Mouse (Mus musculus): ENCODE results near the gene Sall2. TPM values are rescaled to one million over a fixed set of nuclear protein-coding genes. Genes with fewer than 3 reads are reported as not detected.
A peak's percentile ranks its signal among the peaks of the same experiment; 100 is the strongest.
"Not testable (repeated sequence)": the region's sequence is repeated elsewhere in the genome, so short reads cannot be mapped to it uniquely, and the experiment has no call there.

The Sall2 gene
- total RNA-seq, 2 experiments from 2014 or later, result 31.9 to 33.0 TPM

DNA sequence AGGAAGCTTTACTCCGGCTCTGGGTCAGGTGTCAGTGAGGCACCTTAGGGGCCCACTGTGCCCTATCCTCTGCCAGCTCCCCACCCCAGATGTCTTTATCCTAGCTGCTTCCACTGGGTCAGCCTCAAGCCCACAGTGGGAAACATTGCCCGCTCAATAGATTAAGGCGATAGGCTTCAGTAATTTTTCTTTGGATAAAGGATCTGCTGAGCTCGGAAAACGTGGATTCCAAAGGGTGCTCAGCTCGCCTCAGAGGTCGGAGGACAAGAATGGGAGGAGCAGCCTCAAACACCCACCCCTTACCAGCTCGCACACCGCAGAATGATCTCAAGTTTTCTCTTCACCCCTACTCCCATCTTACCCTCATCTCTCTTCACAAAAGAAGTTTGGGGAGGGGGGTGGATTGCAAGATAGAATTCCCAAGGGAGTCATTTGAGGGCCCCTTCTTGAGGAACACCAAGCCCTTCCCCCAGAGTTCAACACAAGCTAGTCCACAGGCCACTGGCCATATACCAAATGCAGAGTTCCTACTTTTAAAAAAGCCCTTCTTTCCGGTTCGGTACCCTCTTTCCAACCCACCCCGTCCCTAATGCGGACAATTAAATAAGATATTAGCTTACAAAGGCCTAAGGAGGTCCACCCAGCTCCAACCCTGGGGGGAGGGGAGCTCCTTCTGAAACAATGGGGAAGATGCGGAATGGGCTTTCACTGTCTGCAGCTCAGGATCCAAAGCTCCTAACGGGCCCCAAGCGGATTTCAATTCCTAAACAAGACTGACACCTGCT lies 11.9 kb downstream of the Sall2 start:
- no peak for TF ChIP-seq CTCF (IDR thresholded peaks at IDR 0.05)
- intact Hi-C loops (cut with DNase I), result loop anchor here (10.0 kb wide), 1 partner anchor 292 kb away; the partner anchor contains the start of gene Zfp219

DNA sequence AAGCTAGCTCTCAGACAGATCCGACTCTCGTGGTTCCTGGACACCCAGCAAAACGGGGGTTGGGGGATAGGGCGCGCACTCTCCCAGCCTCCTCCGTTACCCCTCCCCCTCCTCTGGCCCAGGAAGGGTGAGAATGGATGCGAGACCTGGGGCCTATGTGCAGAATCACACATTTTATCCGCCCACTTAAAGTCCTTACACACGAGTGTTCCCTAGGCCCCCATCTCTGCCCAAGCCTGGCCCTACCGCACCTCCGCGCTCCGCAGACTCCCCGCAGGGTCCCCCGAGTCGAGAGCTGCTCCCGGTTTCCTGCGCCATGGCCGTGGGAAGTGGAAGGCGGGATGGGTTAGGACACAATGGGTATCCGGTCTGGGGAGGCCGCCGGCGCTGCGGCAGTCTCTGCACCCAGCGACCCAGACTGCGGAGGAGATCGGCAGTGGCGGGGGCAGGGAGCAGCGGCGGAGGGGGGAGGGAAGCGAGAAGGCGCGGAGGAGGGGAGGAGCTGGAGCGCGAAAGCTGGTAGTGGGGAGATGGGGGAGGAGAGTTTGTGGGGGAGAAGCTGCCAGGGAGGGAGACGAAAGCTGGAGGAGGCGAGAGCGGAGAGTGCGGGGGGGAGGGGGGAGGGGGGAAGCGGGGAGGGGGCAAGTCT lies 12.6 kb downstream of the Sall2 start:
- peak; percentile 77 to 80 for DNase-seq (ENCODE audit: extremely low spot score in 1 of 2, low spot score in 2 of 2)
- Histone ChIP-seq H3K27ac (peak overlapping the region; percentile 93), H3K4me3 (peak overlapping the region; percentile 83)
- intact Hi-C loops (cut with DNase I), result loop anchor here (10.0 kb wide), 1 partner anchor 291 kb away; the partner anchor contains the start of gene Zfp219
- TF ChIP-seq CTCF (IDR thresholded peaks at IDR 0.05), result no peak

More for the DNA sequence above, 11.9 kb downstream of the Sall2 start:
- Histone ChIP-seq H3K4me3 (peak overlapping the region; percentile 83), H3K27ac (peak overlapping the region; percentile 93)
- DNase-seq (ENCODE audit: extremely low spot score in 1 of 2, low spot score in 2 of 2), result no peak

DNA sequence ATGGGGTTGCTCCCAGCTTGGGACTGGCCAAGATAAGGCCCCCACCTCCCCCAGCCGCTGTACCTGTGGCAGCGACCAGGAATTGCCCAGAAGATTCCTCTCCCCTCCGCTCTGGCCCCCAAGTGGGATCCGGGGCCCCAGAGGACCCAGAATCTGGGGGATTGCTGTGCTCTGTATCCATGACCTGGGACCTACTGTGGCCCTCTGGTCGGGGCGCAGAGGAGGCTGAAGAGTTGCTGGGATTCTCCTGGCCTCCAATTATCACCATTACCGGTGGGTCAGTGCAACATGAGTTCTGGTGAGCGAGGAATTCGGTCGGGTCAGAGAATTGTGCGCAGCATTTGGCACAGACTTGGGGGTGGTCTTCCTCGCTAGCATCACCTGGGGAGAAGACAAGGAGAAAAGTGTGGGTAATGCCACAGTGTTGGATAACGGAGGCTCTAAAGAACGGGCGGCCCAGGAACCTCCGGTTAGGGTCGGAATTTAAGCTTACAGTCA lies 13.2 kb downstream of the Sall2 start:
- peak overlapping the region; percentile 83 for H3K4me3 ChIP-seq
- DNase-seq (ENCODE audit: extremely low spot score in 1 of 2, low spot score in 2 of 2), result no peak
- TF ChIP-seq CTCF (IDR thresholded peaks at IDR 0.05), result no peak
- intact Hi-C loops (cut with DNase I), result loop anchor here (10.0 kb wide), 1 partner anchor 291 kb away; the partner anchor contains the start of gene Zfp219
- H3K27ac ChIP-seq, result peak overlapping the region; percentile 93

DNA sequence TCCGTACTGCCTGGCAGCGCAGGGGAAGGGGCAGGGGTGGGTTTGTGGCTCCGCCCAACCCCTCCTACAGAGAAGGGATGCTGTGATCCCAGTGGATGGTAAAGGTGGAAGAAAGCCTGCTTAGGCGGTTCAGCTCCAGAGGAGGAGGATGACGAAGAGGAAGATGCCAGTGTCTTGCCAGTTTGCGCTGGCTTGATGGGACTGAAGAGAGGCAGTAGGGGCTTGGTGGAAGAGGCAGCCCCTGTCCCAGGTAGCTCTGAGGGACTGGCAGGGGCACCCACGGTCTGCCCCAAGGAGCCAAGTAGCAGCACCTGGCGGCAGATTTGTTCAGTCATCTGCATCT lies 13.8 kb downstream of the Sall2 start:
- no peak for TF ChIP-seq CTCF (IDR thresholded peaks at IDR 0.05)
- H3K27ac ChIP-seq, result no peak overlapping the region
- intact Hi-C loops (cut with DNase I), result loop anchor here (10.0 kb wide), 1 partner anchor 290 kb away; the partner anchor contains the start of gene Zfp219
- DNase-seq (ENCODE audit: extremely low spot score in 1 of 2, low spot score in 2 of 2), result no peak
- H3K4me3 ChIP-seq, result no peak overlapping the region; the same call in 1 of the 2 replicates

DNA sequence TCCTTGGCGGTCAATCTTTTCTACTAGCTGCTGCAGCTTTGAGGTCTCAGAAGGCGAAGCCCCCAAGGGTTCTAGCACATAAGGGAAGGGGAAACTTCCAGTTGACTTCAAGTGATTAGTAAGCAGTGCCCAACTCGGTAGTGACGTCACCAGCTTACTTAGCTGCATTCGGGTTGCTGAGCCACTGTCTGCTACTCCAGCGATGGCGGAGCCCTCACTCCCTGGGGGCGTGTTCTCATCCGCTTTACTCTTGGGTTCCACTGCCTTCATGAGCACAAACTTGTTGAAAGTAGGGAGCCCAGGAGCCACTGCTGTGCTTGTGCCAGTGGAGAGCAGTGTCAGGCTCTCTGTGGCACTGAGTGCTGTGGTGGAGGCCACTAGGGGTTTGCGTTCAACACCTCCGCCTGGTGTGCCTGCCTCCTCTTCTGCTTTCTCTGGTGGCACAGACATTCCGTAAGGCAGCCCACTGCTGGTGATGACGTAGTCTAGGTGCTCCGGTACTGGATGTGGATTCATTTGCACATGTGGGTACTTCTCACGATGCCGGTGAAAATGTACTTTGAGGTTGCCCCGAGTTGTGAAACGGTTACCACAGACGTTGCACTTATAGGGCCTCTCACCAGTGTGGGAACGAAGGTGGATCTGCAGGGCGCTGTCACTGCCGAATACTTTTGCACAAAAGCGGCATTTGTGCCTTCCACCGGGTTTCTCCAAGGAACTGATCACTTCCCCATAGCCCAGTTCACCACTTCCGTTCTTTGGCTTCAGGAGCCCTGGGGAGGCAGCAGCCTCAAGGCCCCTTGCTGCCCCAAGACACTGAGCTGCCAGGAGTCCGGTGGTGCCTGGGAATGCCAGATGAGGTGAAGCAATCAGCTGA lies 14.4 kb downstream of the Sall2 start:
- no peak for TF ChIP-seq CTCF (IDR thresholded peaks at IDR 0.05)
- intact Hi-C loops (cut with DNase I), result loop anchor here (10.0 kb wide), 1 partner anchor 289 kb away; the partner anchor contains the start of gene Zfp219
- Histone ChIP-seq H3K27ac (no peak overlapping the region), H3K4me3 (no peak overlapping the region; the same call in 1 of the 2 replicates)
- DNase-seq (ENCODE audit: extremely low spot score in 1 of 2, low spot score in 2 of 2), result no peak

DNA sequence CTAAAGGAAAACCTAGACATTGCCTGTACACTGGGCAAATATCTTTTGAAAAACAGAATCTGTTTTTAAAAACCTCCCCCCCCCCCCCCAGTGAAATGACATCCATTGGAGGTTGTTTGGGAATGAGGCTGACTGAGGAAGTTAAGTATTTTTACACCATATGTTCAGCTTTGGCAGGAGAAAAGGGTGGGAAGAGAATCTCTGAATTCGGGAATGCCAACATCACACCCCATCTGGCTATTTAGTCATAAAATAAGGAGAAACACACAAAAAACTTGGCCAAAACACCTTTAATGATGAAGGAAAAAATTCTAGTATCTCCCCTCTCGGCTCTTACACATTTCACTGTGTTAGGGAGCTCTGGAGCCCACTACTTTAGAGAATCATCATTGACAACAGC lies 17.7 kb downstream of the Sall2 start:
- no peak for DNase-seq (ENCODE audit: extremely low spot score in 1 of 2, low spot score in 2 of 2)
- Histone ChIP-seq H3K4me3 (no peak overlapping the region), H3K27ac (no peak overlapping the region)
- TF ChIP-seq CTCF (IDR thresholded peaks at IDR 0.05), result no peak
- intact Hi-C loops (cut with DNase I), result loop anchor here (10.0 kb wide), 1 partner anchor 286 kb away; the partner anchor contains the start of gene Zfp219

DNA sequence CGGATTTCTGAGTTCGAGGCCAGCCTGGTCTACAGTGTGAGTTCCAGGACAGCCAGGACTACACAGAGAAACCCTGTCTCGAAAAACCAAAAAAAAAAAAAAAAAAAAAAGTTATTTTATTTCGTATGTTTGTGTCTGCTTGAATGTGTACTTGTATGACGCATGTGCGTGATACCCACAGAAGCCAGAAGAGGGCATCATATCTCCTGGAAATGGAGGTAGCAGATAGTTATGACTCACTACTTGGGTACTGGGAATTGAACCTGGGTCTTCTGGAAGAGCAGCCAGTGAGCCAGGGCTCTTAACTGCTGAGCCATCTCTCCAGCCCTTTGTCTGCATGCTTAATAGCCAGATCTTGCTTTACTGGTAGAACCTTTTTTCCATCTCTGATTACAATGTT lies 18.2 kb downstream of the Sall2 start:
- DNase-seq (ENCODE audit: extremely low spot score in 1 of 2, low spot score in 2 of 2); H3K27ac ChIP-seq; H3K4me3 ChIP-seq: not testable (repeated sequence)
- intact Hi-C loops (cut with DNase I), result loop anchor here (10.0 kb wide), 1 partner anchor 286 kb away; the partner anchor contains the start of gene Zfp219
- TF ChIP-seq CTCF (IDR thresholded peaks at IDR 0.05), result peak; percentile 17

DNA sequence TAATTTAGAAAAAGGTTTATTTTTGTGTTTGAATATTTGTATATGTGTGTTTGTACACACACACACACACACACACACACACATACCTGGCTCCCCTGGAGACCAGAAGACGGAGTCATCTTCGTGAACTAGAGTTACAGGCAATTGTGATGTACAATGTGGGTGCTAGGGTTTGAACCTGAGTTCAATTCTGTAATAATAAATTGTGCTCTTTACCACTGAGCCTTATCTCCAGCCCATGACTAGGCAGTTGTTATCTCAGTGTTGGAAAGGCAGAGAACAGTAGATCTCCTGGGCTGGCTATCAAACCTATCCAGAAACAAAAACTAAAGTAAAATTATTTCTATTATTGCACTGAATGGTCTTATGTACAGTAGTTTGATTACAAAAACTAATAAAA lies 22.5 kb downstream of the Sall2 start:
- DNase-seq (ENCODE audit: extremely low spot score in 1 of 2, low spot score in 2 of 2), result no peak
- intact Hi-C loops (cut with DNase I), result loop anchor here (10.0 kb wide), 2 partner anchors 201 to 421 kb away; partner anchors contain the start of genes Hnrnpc and Mettl17
- Histone ChIP-seq H3K4me3 (no peak overlapping the region), H3K27ac (no peak overlapping the region)
- TF ChIP-seq CTCF (IDR thresholded peaks at IDR 0.05), result no peak

DNA sequence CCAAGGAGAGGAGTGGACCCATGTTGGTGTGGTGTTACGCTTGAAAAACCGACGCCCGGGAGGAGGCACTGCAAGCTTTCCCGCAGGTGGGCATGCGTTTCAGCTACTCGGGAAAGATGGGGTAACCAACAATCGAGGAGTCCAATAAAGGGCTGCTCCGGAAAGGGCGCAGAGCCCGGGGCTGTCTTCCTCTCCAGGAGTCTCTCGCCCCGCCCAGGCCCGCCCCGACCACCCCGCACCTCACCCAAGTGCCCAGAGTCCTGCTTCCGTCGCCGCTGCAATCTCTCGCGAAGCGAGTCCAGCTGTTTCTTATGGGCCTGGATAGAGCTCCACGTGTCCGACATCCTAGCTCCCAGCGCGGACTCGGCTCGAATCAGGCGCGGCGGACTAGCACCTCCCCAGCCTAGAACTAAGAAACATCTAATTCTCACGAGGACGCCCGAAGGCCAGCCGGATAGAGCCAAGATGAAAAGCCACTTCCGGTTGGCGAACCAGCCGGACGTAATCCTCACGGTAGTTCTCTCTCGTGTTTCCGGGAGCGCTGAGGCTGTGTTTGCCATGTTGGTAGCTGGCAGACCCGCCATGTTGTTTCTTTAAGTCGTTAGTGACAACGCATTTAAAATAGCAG lies 23.8 kb downstream of the Sall2 start, which contains the start of gene Mettl3:
TSS of gene Mettl3 (minus strand) at position 485 of the 628 bp plus-strand sequence.
- intact Hi-C loops (cut with DNase I), result loop anchor here (1.0 to 10.0 kb wide), 4 partner anchors 25 to 420 kb away; partner anchors contain the start of genes Hnrnpc, Mettl17, Rab2b and Tox4
- no peak; the same call in 1 of the 2 replicates for TF ChIP-seq CTCF (IDR thresholded peaks at IDR 0.05)
- peak; percentile 87 to 88 for DNase-seq (ENCODE audit: extremely low spot score in 1 of 2, low spot score in 2 of 2)
- peak within 1 kb of the TSS; percentile 76 for H3K4me3 ChIP-seq
- peak within 1 kb of the TSS; percentile 77 for H3K27ac ChIP-seq

DNA sequence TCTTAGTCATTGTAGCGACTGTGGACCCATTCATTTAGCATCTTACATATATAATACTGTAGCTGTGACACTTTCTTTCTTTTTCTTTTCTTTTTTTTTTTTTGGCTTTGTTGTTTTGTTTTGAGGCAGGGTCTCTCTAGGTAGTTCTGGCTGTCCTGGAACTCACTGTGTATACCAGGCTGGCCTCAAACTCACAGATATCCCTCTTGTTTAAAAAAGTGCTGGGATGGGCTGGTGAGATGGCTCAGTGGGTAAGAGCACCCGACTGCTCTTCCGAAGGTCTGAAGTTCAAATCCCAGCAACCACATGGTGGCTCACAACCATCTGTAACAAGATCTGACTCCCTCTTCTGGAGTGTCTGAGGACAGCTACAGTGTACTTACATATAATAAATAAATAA lies 25.0 kb downstream of the Sall2 start:
- not testable (repeated sequence) for H3K27ac ChIP-seq; DNase-seq (ENCODE audit: extremely low spot score in 1 of 2, low spot score in 2 of 2)
- peak overlapping the region; percentile 76; the same call in 1 of the 2 replicates for H3K4me3 ChIP-seq
- intact Hi-C loops (cut with DNase I), result loop anchor here (10.0 kb wide), 2 partner anchors 199 to 419 kb away; partner anchors contain the start of genes Hnrnpc and Mettl17

Data from left cerebral cortex, adult 2 months (tissue).